Mouse (Mus musculus) cerebellum, adult 2 months (tissue): ENCODE results near the gene Usp9x. TPM values are rescaled to one million over a fixed set of nuclear protein-coding genes. Genes with fewer than 3 reads are reported as not detected.
A peak's percentile ranks its signal among the peaks of the same experiment; 100 is the strongest.

Experiments
- DNase-seq, 2 experiments: peaks; one replicate each; pipeline ENCODE4 v3.0.0; 2021
- H3K27ac ChIP-seq: fragments of 200-500 bp; 2 replicates; pipeline ENCODE4 v1.5.1; 2012; ENCODE audit warnings: low read length, control low read depth, inconsistent platforms; ENCODE audit not compliant: insufficient read depth
- H3K27me3 ChIP-seq: fragments of 200-500 bp; 2 replicates; pipeline ENCODE4 v1.6.1; 2012; ENCODE audit warnings: inconsistent platforms, mild to moderate bottlenecking, low read length, moderate library complexity; ENCODE audit not compliant: control insufficient read depth, insufficient read depth
- H3K4me1 ChIP-seq: fragments of 200-500 bp; 2 replicates; pipeline ENCODE4 v1.6.1; 2011; ENCODE audit warnings: low read length; ENCODE audit not compliant: control insufficient read depth, insufficient read depth
- H3K4me3 ChIP-seq: fragments of 200-500 bp; replicated peaks from 2 replicates; pipeline ENCODE3; 2011; ENCODE audit warnings: mild to moderate bottlenecking, low read depth, low read length, control low read depth; ENCODE audit not compliant: insufficient read depth
- CTCF ChIP-seq: fragments of 200-500 bp; IDR thresholded peaks from 2 replicates; pipeline ENCODE4 v1.5.1; 2011; ENCODE audit warnings: low read depth, mild to moderate bottlenecking, control low read depth, low read length, moderate library complexity, borderline replicate concordance; ENCODE audit not compliant: insufficient read depth
- POLR2A ChIP-seq: fragments of 200-500 bp; IDR thresholded peaks from 2 replicates; pipeline ENCODE4 v1.6.1; 2011; ENCODE audit warnings: low read length, control low read depth, borderline replicate concordance; ENCODE audit not compliant: insufficient read depth
- WGBS: fragments of 180-500 bp; shearing (Covaris S2); methylation state at CpG from one replicate; pipeline ENCODE4 v1.1.7; 2018; 5-methylcytosine and 5-hydroxymethylcytosine counted together
- polyA plus RNA-seq: library from polyadenylated mRNA; depleted of rRNA; stranded (reverse); fragments of >200 nt; gene quantifications from 2 replicates; pipeline ENCODE4 v1.2.3, GENCODE M21; 2012; rRNA removed

Gene Usp9x
- polyA plus RNA-seq, 1 experiment: 54.0 TPM

GRCm38 (mm10) chrX:13206514-13206913 lies 135.2 kb downstream of the Usp9x start:
- Histone ChIP-seq H3K4me3 (no peak overlapping the region), H3K27me3 (no peaks in the 10 kb centered on the region), H3K27ac (no peak overlapping the region), H3K4me1 (no peaks in the 10 kb centered on the region)
- no peak for TF ChIP-seq POLR2A
- TF ChIP-seq CTCF: no peak
- DNase-seq: no peak
- 43% methylated on average over 7 of the region's 7 CpGs for WGBS

GRCm38 (mm10) chrX:13207512-13208341 lies 136.4 kb downstream of the Usp9x start:
- DNase-seq: peak; percentile 80 to 89
- TF ChIP-seq POLR2A (no peak), CTCF (peak; percentile 89)
- Histone ChIP-seq H3K4me1 (no peaks in the 10 kb centered on the region), H3K4me3 (peak overlapping the region; percentile 50), H3K27me3 (no peaks in the 10 kb centered on the region), H3K27ac (no peak overlapping the region)
- WGBS: 20% methylated on average over 23 of the region's 23 CpGs

GRCm38 (mm10) chrX:13208404-13208803 lies 137.1 kb downstream of the Usp9x start:
- H3K4me3 ChIP-seq: peak overlapping the region; percentile 50
- no peaks in the 10 kb centered on the region for H3K27me3 ChIP-seq
- H3K4me1 ChIP-seq: no peaks in the 10 kb centered on the region
- no peak for DNase-seq
- TF ChIP-seq POLR2A (no peak), CTCF (no peak)
- 8% methylated on average over 6 of the region's 6 CpGs for WGBS
- no peak overlapping the region for H3K27ac ChIP-seq

- H3K27me3 ChIP-seq: no peaks in the 10 kb centered on the region
- no peaks in the 10 kb centered on the region for H3K4me1 ChIP-seq
- TF ChIP-seq CTCF: no peak
- no peak for TF ChIP-seq POLR2A
- no peak for DNase-seq
- whole genome bisulfite sequencing: 62% methylated on average over 1 of the region's 1 CpGs
- no peak overlapping the region for H3K4me3 ChIP-seq
- no peak overlapping the region for H3K27ac ChIP-seq
Observed at GRCm38 (mm10) chrX:13214275-13214674, 143.0 kb downstream of the Usp9x start.

Other genes starting within 250 kb of the Usp9x start
- gene Ddx3x, start 209.5 kb downstream of the Usp9x start, polyA plus RNA-seq: 85.7 and 121 TPM in 2 replicates